Mouse (Mus musculus) heart, embryonic 13.5 days (tissue): ENCODE data around the gene C1qtnf6. TPM values are rescaled to one million over a fixed set of nuclear protein-coding genes. Genes with fewer than 3 reads are reported as not detected.

Experiments
- ATAC-seq: fragments of 200-750 bp; cut with Nextera tagmentation; 2 replicates; pipeline ENCODE4 v1.8.0; 2017; ENCODE audit warnings: moderate TSS enrichment; ENCODE audit not compliant: insufficient number of reproducible peaks, low FRiP score, low TSS enrichment; ENCODE audit errors: extremely low read depth
- H3K27ac ChIP-seq: fragments of 300-500 bp; sonication (generic); replicated peaks from 2 replicates; pipeline ENCODE4 v1.5.1; 2015; ENCODE audit warnings: moderate library complexity, mild to moderate bottlenecking, inconsistent platforms
- H3K27me3 ChIP-seq: fragments of 300-500 bp; sonication (generic); replicated peaks from 2 replicates; pipeline ENCODE4 v1.6.1; 2015; ENCODE audit warnings: mild to moderate bottlenecking, inconsistent platforms
- H3K36me3 ChIP-seq: fragments of 300-500 bp; sonication (generic); 2 replicates; pipeline ENCODE4 v1.6.1; 2015; ENCODE audit warnings: mild to moderate bottlenecking, inconsistent platforms
- H3K4me1 ChIP-seq: fragments of 300-500 bp; sonication (generic); 2 replicates; pipeline ENCODE4 v1.6.1; 2015; ENCODE audit warnings: inconsistent platforms
- H3K4me2 ChIP-seq: fragments of 300-500 bp; sonication (generic); 2 replicates; pipeline ENCODE4 v1.6.1; 2015; ENCODE audit warnings: inconsistent platforms, mild to moderate bottlenecking, moderate library complexity
- H3K4me3 ChIP-seq: fragments of 300-500 bp; sonication (generic); 2 replicates; pipeline ENCODE4 v1.5.1; 2015; ENCODE audit warnings: moderate library complexity, mild to moderate bottlenecking, inconsistent platforms
- H3K9ac ChIP-seq: fragments of 300-500 bp; sonication (generic); 2 replicates; pipeline ENCODE4 v1.6.1; 2015; ENCODE audit warnings: inconsistent platforms, mild to moderate bottlenecking, moderate library complexity
- H3K9me3 ChIP-seq: fragments of 300-500 bp; sonication (generic); 2 replicates; pipeline ENCODE4 v1.6.1; 2016; ENCODE audit warnings: inconsistent platforms
- WGBS: fragments of 180-500 bp; shearing (Covaris S2); methylation state at CpG from one replicate; pipeline ENCODE4 v1.1.7; 2015; ENCODE audit warnings: mixed read lengths; 5-methylcytosine and 5-hydroxymethylcytosine counted together
- polyA plus RNA-seq: library from polyadenylated mRNA; unstranded; fragments of >200 nt; fragmentation: Nextera tagmentation; extraction: Ambion mirVana; gene quantifications from 2 replicates; pipeline ENCODE4 v1.2.1, GENCODE M21; 2015

Gene C1qtnf6
- polyA plus RNA-seq, 1 experiment from 2014 or later = 31.8 TPM

GRCm38 (mm10) chr15:78559141-78559979 is 28.1 kb upstream of the C1qtnf6 start:
- Histone ChIP-seq H3K27ac (no peak overlapping the region), H3K9me3 (no peaks in the 10 kb centered on the region), H3K36me3 (no peaks in the 10 kb centered on the region), H3K4me3 (no peak overlapping the region), H3K4me2 (no peak overlapping the region), H3K9ac (no peak overlapping the region), H3K4me1 (no peaks in the 10 kb centered on the region), H3K27me3 (no peaks in the 10 kb centered on the region)
- WGBS = 60% methylated on average over 11 of the region's 11 CpGs
- no peak for ATAC-seq

GRCm38 (mm10) chr15:78557693-78558535 is 26.7 kb upstream of the C1qtnf6 start:
- H3K27me3 ChIP-seq = no peaks in the 10 kb centered on the region
- no peaks in the 10 kb centered on the region for H3K9me3 ChIP-seq
- no peak overlapping the region for H3K4me3 ChIP-seq
- ATAC-seq = no peak
- H3K4me1 ChIP-seq = no peaks in the 10 kb centered on the region
- H3K4me2 ChIP-seq = no peak overlapping the region
- 52% methylated on average over 10 of the region's 10 CpGs for WGBS
- no peak overlapping the region for H3K27ac ChIP-seq
- H3K9ac ChIP-seq = no peak overlapping the region
- no peaks in the 10 kb centered on the region for H3K36me3 ChIP-seq

GRCm38 (mm10) chr15:78554545-78555313 is 23.5 kb upstream of the C1qtnf6 start:
- 49% methylated on average over 25 of the region's 25 CpGs for WGBS
- Histone ChIP-seq H3K4me2 (peak overlapping the region; percentile 34), H3K36me3 (no peaks in the 10 kb centered on the region), H3K9ac (no peak overlapping the region), H3K9me3 (peaks cover 15% of the 10 kb centered on the region), H3K27ac (no peak overlapping the region), H3K4me1 (no peaks in the 10 kb centered on the region), H3K4me3 (peak overlapping the region; percentile 2), H3K27me3 (no peaks in the 10 kb centered on the region)
- ATAC-seq = no peak

- peaks cover 15% of the 10 kb centered on the region for H3K9me3 ChIP-seq
- H3K27ac ChIP-seq = no peak overlapping the region
- ATAC-seq = no peak
- no peak overlapping the region for H3K9ac ChIP-seq
- H3K27me3 ChIP-seq = peaks cover 21% of the 10 kb centered on the region
- peaks cover 19% of the 10 kb centered on the region for H3K4me1 ChIP-seq
- no peak overlapping the region for H3K4me3 ChIP-seq
- no peaks in the 10 kb centered on the region for H3K36me3 ChIP-seq
- no peak overlapping the region for H3K4me2 ChIP-seq
- WGBS = 68% methylated on average over 4 of the region's 4 CpGs
Measured at GRCm38 (mm10) chr15:78549189-78549734, 18.0 kb upstream of the C1qtnf6 start.

GRCm38 (mm10) chr15:78548711-78549110 is 17.5 kb upstream of the C1qtnf6 start:
- WGBS = 66% methylated on average over 8 of the region's 8 CpGs

GRCm38 (mm10) chr15:78548336-78548665 is 17.1 kb upstream of the C1qtnf6 start:
- H3K27me3 ChIP-seq = peaks cover 30% of the 10 kb centered on the region
- H3K4me3 ChIP-seq = no peak overlapping the region
- no peak overlapping the region for H3K27ac ChIP-seq
- no peak overlapping the region for H3K9ac ChIP-seq
- peaks cover 20% of the 10 kb centered on the region for H3K4me1 ChIP-seq
- H3K9me3 ChIP-seq = peaks cover 15% of the 10 kb centered on the region
- no peak for ATAC-seq
- H3K4me2 ChIP-seq = no peak overlapping the region
- H3K36me3 ChIP-seq = no peaks in the 10 kb centered on the region
- 16% methylated on average over 3 of the region's 3 CpGs for WGBS

More at GRCm38 (mm10) chr15:78548711-78549110, 17.5 kb upstream of the C1qtnf6 start:
- Histone ChIP-seq H3K27ac (no peak overlapping the region), H3K4me3 (no peak overlapping the region), H3K9ac (no peak overlapping the region), H3K9me3 (peaks cover 15% of the 10 kb centered on the region), H3K4me2 (no peak overlapping the region), H3K36me3 (no peaks in the 10 kb centered on the region), H3K27me3 (peaks cover 26% of the 10 kb centered on the region), H3K4me1 (peaks cover 20% of the 10 kb centered on the region)
- ATAC-seq = no peak

- Histone ChIP-seq H3K4me1 (peaks cover 26% of the 10 kb centered on the region), H3K9ac (0 out of 2 replicates have a peak overlapping the region, but pooled peaks have one; percentile 11), H3K36me3 (no peaks in the 10 kb centered on the region), H3K4me3 (no peak overlapping the region), H3K4me2 (no peak overlapping the region), H3K9me3 (peaks cover 15% of the 10 kb centered on the region), H3K27ac (no peak overlapping the region), H3K27me3 (peaks cover 33% of the 10 kb centered on the region)
- WGBS = 38% methylated on average over 5 of the region's 5 CpGs
- no peak for ATAC-seq
Measured at GRCm38 (mm10) chr15:78547415-78548335, 16.5 kb upstream of the C1qtnf6 start.

GRCm38 (mm10) chr15:78546060-78546459 is 14.8 kb upstream of the C1qtnf6 start:
- Histone ChIP-seq H3K4me2 (no peak overlapping the region), H3K9ac (no peak overlapping the region), H3K4me3 (no peak overlapping the region), H3K9me3 (peaks cover 6% of the 10 kb centered on the region; the same call in 1 of the 2 replicates), H3K4me1 (peaks cover 42% of the 10 kb centered on the region), H3K36me3 (no peaks in the 10 kb centered on the region), H3K27me3 (peaks cover 33% of the 10 kb centered on the region), H3K27ac (no peak overlapping the region)
- WGBS = 63% methylated on average over 4 of the region's 4 CpGs
- no peak for ATAC-seq

GRCm38 (mm10) chr15:78544561-78545001 is 13.4 kb upstream of the C1qtnf6 start, which contains the start of gene Sstr3:
Gene Sstr3 (minus strand): TSS chr15:78544685.
- ATAC-seq = no peak
- Histone ChIP-seq H3K4me1 (peaks cover 43% of the 10 kb centered on the region), H3K36me3 (no peaks in the 10 kb centered on the region), H3K4me3 (no peak within 1 kb of the TSS), H3K9ac (peak within 1 kb of the TSS; percentile 50), H3K27me3 (peaks cover 41% of the 10 kb centered on the region), H3K4me2 (no peak within 1 kb of the TSS), H3K9me3 (no peaks in the 10 kb centered on the region), H3K27ac (no peak within 1 kb of the TSS)
- WGBS = 15% methylated on average over 14 of the region's 14 CpGs

- Histone ChIP-seq H3K4me3 (no peak overlapping the region), H3K27me3 (peaks cover 45% of the 10 kb centered on the region), H3K36me3 (no peaks in the 10 kb centered on the region), H3K9me3 (no peaks in the 10 kb centered on the region), H3K9ac (no peak overlapping the region), H3K4me1 (peaks cover 43% of the 10 kb centered on the region), H3K27ac (no peak overlapping the region), H3K4me2 (no peak overlapping the region)
- ATAC-seq = no peak
- 71% methylated on average over 15 of the region's 15 CpGs for WGBS
Measured at GRCm38 (mm10) chr15:78544041-78544440, 12.8 kb upstream of the C1qtnf6 start.
